Mouse (Mus musculus): ENCODE measurements at regions not wholly inside any gene's neighbourhood (a gene's known extent, or its start where the extent isn't known, plus 50 kb on each side); places are given as distances from the start of the nearest gene placed in this dataset.

DNA sequence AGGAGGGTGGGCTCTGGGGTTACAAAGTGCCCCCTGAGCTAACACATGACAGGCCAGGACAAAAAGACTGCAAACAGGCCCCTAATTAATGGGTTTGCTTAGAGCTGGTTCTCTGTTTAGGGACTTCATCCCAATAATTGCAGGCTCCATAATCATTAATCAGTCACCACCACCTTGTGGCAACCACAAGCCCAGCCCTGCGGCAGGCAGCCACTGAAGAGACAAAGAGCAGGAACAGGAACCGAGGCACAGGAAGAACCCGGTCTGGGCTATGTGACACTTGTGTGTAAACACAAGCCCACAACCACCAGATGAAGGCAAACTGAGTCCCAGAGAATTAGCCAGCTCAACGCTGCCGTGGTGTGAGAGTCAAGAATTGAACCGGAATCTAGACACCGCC, 114.1 kb upstream of the Pkdcc start:
- Histone ChIP-seq H3K27ac (ENCODE audit: low read depth, low read length) (no peak overlapping the region), H3K4me2 (ENCODE audit: low read depth, low read length, poor library complexity, severe bottlenecking) (no peak overlapping the region), H3K4me1 (ENCODE audit: insufficient read depth, low read length) (no peaks in the 10 kb centered on the region), H3K27me3 (ENCODE audit: insufficient read depth, low read length) (no peaks in the 10 kb centered on the region), H3K4me3 (ENCODE audit: low read depth, low read length) (no peak overlapping the region), H3K9me3 (ENCODE audit: low read length) (no peaks in the 10 kb centered on the region), H3K36me3 (ENCODE audit: insufficient read depth, low read length) (no peaks in the 10 kb centered on the region), H3K9ac (replicated peaks; ENCODE audit: low read length, poor library complexity, severe bottlenecking) (no peak overlapping the region)
- 86% methylated on average over 7 of the region's 7 CpGs for WGBS
- no peak for TF ChIP-seq CTCF (IDR thresholded peaks at IDR 0.05)
- ATAC-seq (ENCODE audit: low FRiP score): no peak
- DNase-seq (ENCODE audit: low spot score): no peak

DNA sequence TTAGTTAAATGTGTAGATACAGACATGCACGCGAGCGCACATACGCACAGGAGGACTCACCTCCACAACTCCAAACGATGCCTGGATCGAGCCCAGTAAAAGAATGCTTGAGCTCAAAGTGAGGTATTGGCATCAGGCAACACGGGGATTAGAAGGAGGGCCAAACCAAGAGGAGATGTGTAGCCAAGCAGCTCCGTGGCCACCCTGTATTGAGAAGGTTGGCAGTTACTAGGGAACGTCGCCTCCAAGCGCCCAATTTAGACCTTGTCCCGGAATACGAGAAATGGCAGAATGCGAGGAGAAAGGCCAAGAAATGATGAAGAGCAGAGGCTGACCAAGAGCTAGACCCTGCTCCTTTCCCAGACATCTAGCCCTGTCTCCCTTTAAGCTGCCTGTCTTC, 113.3 kb upstream of the Pkdcc start:
- Histone ChIP-seq H3K9ac (replicated peaks; ENCODE audit: low read length, poor library complexity, severe bottlenecking) (no peak overlapping the region), H3K4me3 (ENCODE audit: low read depth, low read length) (no peak overlapping the region), H3K36me3 (ENCODE audit: insufficient read depth, low read length) (no peaks in the 10 kb centered on the region), H3K4me2 (ENCODE audit: low read depth, low read length, poor library complexity, severe bottlenecking) (no peak overlapping the region), H3K4me1 (ENCODE audit: insufficient read depth, low read length) (no peaks in the 10 kb centered on the region), H3K27ac (ENCODE audit: low read depth, low read length) (no peak overlapping the region), H3K27me3 (ENCODE audit: insufficient read depth, low read length) (no peaks in the 10 kb centered on the region), H3K9me3 (ENCODE audit: low read length) (no peaks in the 10 kb centered on the region)
- DNase-seq (ENCODE audit: low spot score) (no peak), ATAC-seq (ENCODE audit: low FRiP score) (no peak)
- TF ChIP-seq CTCF (IDR thresholded peaks at IDR 0.05): no peak
- 93% methylated on average over 14 of the region's 14 CpGs for WGBS

GRCm38 (mm10) chr17:83102675-83103412, 112.2 kb upstream of the Pkdcc start:
- Histone ChIP-seq H3K36me3 (ENCODE audit: insufficient read depth, low read length) (no peaks in the 10 kb centered on the region), H3K4me3 (ENCODE audit: low read depth, low read length) (no peak overlapping the region), H3K27me3 (ENCODE audit: insufficient read depth, low read length) (no peaks in the 10 kb centered on the region), H3K27ac (ENCODE audit: low read depth, low read length) (no peak overlapping the region), H3K4me2 (ENCODE audit: low read depth, low read length, poor library complexity, severe bottlenecking) (no peak overlapping the region), H3K9me3 (ENCODE audit: low read length) (no peaks in the 10 kb centered on the region), H3K9ac (replicated peaks; ENCODE audit: low read length, poor library complexity, severe bottlenecking) (no peak overlapping the region), H3K4me1 (ENCODE audit: insufficient read depth, low read length) (no peaks in the 10 kb centered on the region)
- no peak for TF ChIP-seq CTCF (IDR thresholded peaks at IDR 0.05)
- DNase-seq (ENCODE audit: low spot score) (no peak), ATAC-seq (ENCODE audit: low FRiP score) (no peak)
- 85% methylated on average over 6 of the region's 6 CpGs for WGBS

- no peak for TF ChIP-seq CTCF (IDR thresholded peaks at IDR 0.05)
- no peak overlapping the region for H3K9ac ChIP-seq (replicated peaks; ENCODE audit: low read length, poor library complexity, severe bottlenecking)
- H3K4me3 ChIP-seq (ENCODE audit: low read depth, low read length): no peak overlapping the region
- DNase-seq (ENCODE audit: low spot score) (no peak), ATAC-seq (ENCODE audit: low FRiP score) (no peak)
- H3K27ac ChIP-seq (ENCODE audit: low read depth, low read length): no peak overlapping the region
- H3K27me3 ChIP-seq (ENCODE audit: insufficient read depth, low read length): no peaks in the 10 kb centered on the region
- no peaks in the 10 kb centered on the region for H3K36me3 ChIP-seq (ENCODE audit: insufficient read depth, low read length)
- H3K4me1 ChIP-seq (ENCODE audit: insufficient read depth, low read length): no peaks in the 10 kb centered on the region
- no peaks in the 10 kb centered on the region for H3K9me3 ChIP-seq (ENCODE audit: low read length)
- 82% methylated on average over 10 of the region's 10 CpGs for WGBS
- no peak overlapping the region for H3K4me2 ChIP-seq (ENCODE audit: low read depth, low read length, poor library complexity, severe bottlenecking)
Observed at GRCm38 (mm10) chr17:83108151-83108550, 106.9 kb upstream of the Pkdcc start.

DNA sequence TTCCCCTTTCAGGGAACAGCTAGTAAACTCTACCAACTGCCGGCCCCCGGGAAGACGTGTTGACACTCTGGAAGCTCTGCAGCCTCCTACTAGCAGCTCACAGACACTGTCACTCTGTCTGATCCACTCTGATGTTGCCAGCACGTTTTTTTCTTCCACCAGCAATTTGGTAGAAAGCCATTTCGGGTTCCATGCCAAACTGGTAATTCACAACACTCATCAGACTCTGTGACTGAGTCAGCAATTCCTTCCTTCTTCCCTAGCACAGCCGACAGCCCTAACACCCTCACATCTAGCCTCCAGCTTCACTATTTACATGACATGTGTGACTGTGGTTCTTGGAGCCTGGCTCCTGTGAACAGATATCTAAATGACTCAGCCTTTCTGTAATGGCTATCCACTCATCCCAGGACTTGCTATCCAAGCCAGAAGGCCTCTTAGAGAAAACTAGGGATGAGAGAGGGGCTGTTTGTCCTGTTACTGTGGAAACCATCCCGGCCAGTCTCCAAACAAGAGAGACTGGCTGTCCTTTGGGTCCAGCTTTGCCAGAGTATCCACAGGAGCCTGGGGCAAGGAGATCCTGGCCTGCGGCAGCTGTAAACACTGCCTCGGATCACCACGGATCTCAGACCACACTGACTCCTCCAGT, 105.2 kb upstream of the Pkdcc start:
- H3K36me3 ChIP-seq (ENCODE audit: insufficient read depth, low read length): no peaks in the 10 kb centered on the region
- H3K27me3 ChIP-seq (ENCODE audit: insufficient read depth, low read length): no peaks in the 10 kb centered on the region
- H3K4me3 ChIP-seq (ENCODE audit: low read depth, low read length): no peak overlapping the region
- ATAC-seq (ENCODE audit: low FRiP score) (peak; percentile 27; the same call in 1 of the 2 replicates), DNase-seq (ENCODE audit: low spot score) (peak; percentile 75)
- no peaks in the 10 kb centered on the region for H3K4me1 ChIP-seq (ENCODE audit: insufficient read depth, low read length)
- 52% methylated on average over 10 of the region's 10 CpGs for WGBS
- no peaks in the 10 kb centered on the region for H3K9me3 ChIP-seq (ENCODE audit: low read length)
- no peak overlapping the region for H3K27ac ChIP-seq (ENCODE audit: low read depth, low read length)
- no peak overlapping the region for H3K4me2 ChIP-seq (ENCODE audit: low read depth, low read length, poor library complexity, severe bottlenecking)
- TF ChIP-seq CTCF (IDR thresholded peaks at IDR 0.05): no peak
- no peak overlapping the region for H3K9ac ChIP-seq (replicated peaks; ENCODE audit: low read length, poor library complexity, severe bottlenecking)

GRCm38 (mm10) chr17:83110556-83110955, 104.5 kb upstream of the Pkdcc start:
- no peaks in the 10 kb centered on the region for H3K4me1 ChIP-seq (ENCODE audit: insufficient read depth, low read length)
- H3K36me3 ChIP-seq (ENCODE audit: insufficient read depth, low read length): no peaks in the 10 kb centered on the region
- no peaks in the 10 kb centered on the region for H3K9me3 ChIP-seq (ENCODE audit: low read length)
- WGBS: 78% methylated on average over 8 of the region's 8 CpGs
- H3K27ac ChIP-seq (ENCODE audit: low read depth, low read length): no peak overlapping the region
- no peak for TF ChIP-seq CTCF (IDR thresholded peaks at IDR 0.05)
- DNase-seq (ENCODE audit: low spot score) (no peak), ATAC-seq (ENCODE audit: low FRiP score) (no peak)
- H3K27me3 ChIP-seq (ENCODE audit: insufficient read depth, low read length): no peaks in the 10 kb centered on the region
- no peak overlapping the region for H3K4me2 ChIP-seq (ENCODE audit: low read depth, low read length, poor library complexity, severe bottlenecking)
- no peak overlapping the region for H3K4me3 ChIP-seq (ENCODE audit: low read depth, low read length)
- H3K9ac ChIP-seq (replicated peaks; ENCODE audit: low read length, poor library complexity, severe bottlenecking): no peak overlapping the region

Measured in midbrain, postnatal 0 days (tissue).